Mouse (Mus musculus) heart, postnatal 0 days (tissue): ENCODE measurements around the gene Sugt1.

Experiments
- CTCF ChIP-seq: IDR thresholded peaks from 2 replicates; pipeline ENCODE4 v1.5.1; 2016; ENCODE audit warnings: antibody characterized with exemption, control low read depth, low read depth
- EP300 ChIP-seq: IDR thresholded peaks from 2 replicates; pipeline ENCODE4 v1.6.1; 2016; ENCODE audit warnings: antibody characterized with exemption, low read depth

DNA sequence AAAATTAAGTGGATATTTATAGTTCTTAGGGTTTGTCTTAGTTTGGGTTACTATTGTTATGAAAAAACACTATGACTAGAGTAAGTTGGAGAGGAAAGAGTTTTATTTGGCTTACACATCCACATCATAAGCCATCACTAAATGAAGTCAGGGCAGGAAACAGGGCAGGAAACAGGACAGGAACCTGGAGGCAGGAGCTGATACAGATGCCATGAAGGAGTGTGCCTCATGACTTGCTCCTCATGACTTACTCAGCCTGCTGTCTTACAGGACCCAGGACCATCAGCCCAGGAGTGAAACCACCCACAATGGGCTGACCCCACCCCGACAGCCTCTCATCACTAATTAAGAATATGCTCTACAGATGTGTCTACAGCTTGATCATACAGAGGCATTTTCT, 13.1 kb upstream of the Sugt1 start:
- TF ChIP-seq CTCF (no peak), EP300 (no peak)
